ENCODE assay signal across 20 mouse cellular contexts in genomic region chr6:146640991-146641390, GRCm38 (mm10). TPM values are rescaled to one million over a fixed set of nuclear protein-coding genes. Genes with fewer than 3 reads are reported as not detected.
DNase-seq lines count a peak whose midpoint lies in the region; ATAC-seq and TF ChIP-seq lines count a peak whose summit lies in the region.
"Had no signal": no experiment of that assay in that cellular context is flagged by ENCODE, and none has a peak within 500 bp of the region (broad histone marks: within the 10 kb centered on the region; RNA-seq: fewer than 3 reads in every experiment).

No protein-coding gene starts in this region.

- H3K4me2 ChIP-seq in kidney, embryonic 16.5 days (replicated peaks; ENCODE audit: low read depth, low read length) = no peak overlapping the region
- no peak overlapping the region for H3K4me2 ChIP-seq in liver, embryonic 12.5 days
- H3K4me2 ChIP-seq in liver, embryonic 11.5 days = no peak overlapping the region
- 0 out of 2 replicates have a peak overlapping the region, but pooled peaks have one; percentile 92 for H3K4me2 ChIP-seq in liver, embryonic 14.5 days (ENCODE audit: low read depth)
- H3K4me2 ChIP-seq in stomach, postnatal 0 days (replicated peaks; ENCODE audit: low read depth) = no peak overlapping the region
- H3K4me2 ChIP-seq in forebrain, embryonic 11.5 days (ENCODE audit: low read depth, low read length, severe bottlenecking) = no peak overlapping the region
- H3K4me2 ChIP-seq: embryonic facial prominence, embryonic 12.5 days; forebrain, embryonic 12.5 days had no signal

- no peaks in the 10 kb centered on the region for H3K36me3 ChIP-seq in kidney, embryonic 16.5 days (ENCODE audit: insufficient read depth, low read length)
- H3K36me3 ChIP-seq in liver, embryonic 12.5 days = no peaks in the 10 kb centered on the region
- no peaks in the 10 kb centered on the region for H3K36me3 ChIP-seq in liver, embryonic 11.5 days (ENCODE audit: control insufficient read depth, insufficient read depth, low read length)
- H3K36me3 ChIP-seq in liver, embryonic 14.5 days (replicated peaks; ENCODE audit: control insufficient read depth, insufficient read depth, low read depth) = no peaks in the 10 kb centered on the region
- no peaks in the 10 kb centered on the region for H3K36me3 ChIP-seq in macrophage (ENCODE audit: inconsistent target)
- H3K36me3 ChIP-seq in stomach, postnatal 0 days (ENCODE audit: control insufficient read depth, insufficient read depth, low read length) = no peaks in the 10 kb centered on the region
- no peaks in the 10 kb centered on the region for H3K36me3 ChIP-seq in forebrain, embryonic 11.5 days (ENCODE audit: control insufficient read depth, insufficient read depth, low read length)
- H3K36me3 ChIP-seq: embryonic facial prominence, embryonic 12.5 days; forebrain, embryonic 12.5 days; heart, embryonic 12.5 days; hindbrain, embryonic 10.5 days had no signal

- no peak for TF ChIP-seq EP300 in liver, embryonic 14.5 days (IDR thresholded peaks at IDR 0.05; ENCODE audit: low read depth)
- TF ChIP-seq EP300 in stomach, postnatal 0 days (optimal IDR thresholded peaks at IDR 0.05) = no peak

- no peak overlapping the region for H3K4me3 ChIP-seq in kidney, embryonic 16.5 days (ENCODE audit: low read length)
- H3K4me3 ChIP-seq in liver, embryonic 12.5 days = no peak overlapping the region
- H3K4me3 ChIP-seq in liver, embryonic 11.5 days (ENCODE audit: low read depth, low read length) = no peak overlapping the region
- no peak overlapping the region for H3K4me3 ChIP-seq in liver, embryonic 14.5 days (ENCODE audit: insufficient read depth in 1 of 2, low read depth in 2 of 2, low read length in 2 of 2)
- H3K4me3 ChIP-seq in macrophage (ENCODE audit: inconsistent target) = no peak overlapping the region
- H3K4me3 ChIP-seq in stomach, postnatal 0 days (ENCODE audit: low read depth, low read length) = no peak overlapping the region
- H3K4me3 ChIP-seq in forebrain, embryonic 11.5 days (ENCODE audit: low read depth, low read length) = no peak overlapping the region
- H3K4me3 ChIP-seq: embryonic facial prominence, embryonic 12.5 days; forebrain, embryonic 12.5 days; heart, adult 2 months; hindbrain, embryonic 10.5 days had no signal

- 77% methylated on average over 6 of the region's 6 CpGs for WGBS in kidney, embryonic 16.5 days
- WGBS in liver, embryonic 12.5 days (ENCODE audit: insufficient replicate concordance) = 59% methylated on average over 6 of the region's 6 CpGs
- WGBS in liver, embryonic 11.5 days = 72% methylated on average over 6 of the region's 6 CpGs
- WGBS in liver, embryonic 14.5 days (ENCODE audit: insufficient replicate concordance) = 53% methylated on average over 6 of the region's 6 CpGs
- WGBS in macrophage (ENCODE audit: missing documents) = 52% methylated on average over 6 of the region's 6 CpGs
- WGBS in stomach, postnatal 0 days = 83% methylated on average over 6 of the region's 6 CpGs
- WGBS in forebrain, embryonic 11.5 days = 87% methylated on average over 6 of the region's 6 CpGs

- peaks cover 34% of the 10 kb centered on the region for H3K79me2 ChIP-seq in macrophage (ENCODE audit: inconsistent target)

- peaks cover 8% of the 10 kb centered on the region for H3K4me1 ChIP-seq in kidney, embryonic 16.5 days (ENCODE audit: insufficient read depth, low read length)
- peaks cover 50% of the 10 kb centered on the region for H3K4me1 ChIP-seq in liver, embryonic 12.5 days
- peaks cover 14% of the 10 kb centered on the region for H3K4me1 ChIP-seq in liver, embryonic 11.5 days (replicated peaks; ENCODE audit: control insufficient read depth, insufficient read depth, low read length)
- H3K4me1 ChIP-seq in liver, embryonic 14.5 days (replicated peaks; ENCODE audit: control insufficient read depth in 2 of 2, insufficient read depth in 2 of 2, low read length in 1 of 2) = peaks cover 28 to 30% of the 10 kb centered on the region in 2 experiments
- H3K4me1 ChIP-seq in stomach, postnatal 0 days (replicated peaks; ENCODE audit: control insufficient read depth, insufficient read depth) = no peaks in the 10 kb centered on the region
- H3K4me1 ChIP-seq in forebrain, embryonic 11.5 days (replicated peaks; ENCODE audit: control insufficient read depth, insufficient read depth, low read length) = peaks cover 2% of the 10 kb centered on the region; the same call in 1 of the 2 replicates

- DNase-seq in kidney, adult 11 months = peak; percentile 26
- DNase-seq in liver, embryonic 11.5 days (ENCODE audit: low spot score) = no peak
- DNase-seq in liver, embryonic 14.5 days (ENCODE audit: low read depth in 3 of 3, low spot score in 3 of 3) = no peak
- no peak for DNase-seq in stomach, postnatal 0 days (ENCODE audit: low spot score)
- no peak for DNase-seq in forebrain, embryonic 11.5 days (ENCODE audit: low spot score)
- DNase-seq: adrenal gland, postnatal 14 days; cerebellum, postnatal 14 days; gastrocnemius, postnatal 14 days; heart, adult 2 months had no signal

- TF ChIP-seq CTCF in liver, embryonic 14.5 days (IDR thresholded peaks at IDR 0.05; ENCODE audit: low read depth) = no peak
- no peak for TF ChIP-seq CTCF in stomach, postnatal 0 days (IDR thresholded peaks at IDR 0.05; ENCODE audit: low read depth)

- no peak overlapping the region for H3K27ac ChIP-seq in kidney, embryonic 16.5 days (ENCODE audit: low read length)
- H3K27ac ChIP-seq in liver, embryonic 12.5 days = peak overlapping the region; percentile 90; the same call in 1 of the 2 replicates
- no peak overlapping the region for H3K27ac ChIP-seq in liver, embryonic 11.5 days (ENCODE audit: low read depth, low read length)
- H3K27ac ChIP-seq in liver, embryonic 14.5 days = 0 out of 2 replicates have a peak overlapping the region, but pooled peaks have one; percentile 69
- 0 out of 2 replicates have a peak overlapping the region, but pooled peaks have one; percentile 32 for H3K27ac ChIP-seq in macrophage
- H3K27ac ChIP-seq in stomach, postnatal 0 days (replicated peaks) = no peak overlapping the region
- H3K27ac ChIP-seq in forebrain, embryonic 11.5 days (ENCODE audit: low read depth, low read length) = no peak overlapping the region
- H3K27ac ChIP-seq: embryonic facial prominence, embryonic 12.5 days; forebrain, embryonic 12.5 days; heart, adult 2 months; hindbrain, embryonic 10.5 days had no signal

- H3K9me3 ChIP-seq in kidney, embryonic 16.5 days (ENCODE audit: low read length) = no peaks in the 10 kb centered on the region
- H3K9me3 ChIP-seq in liver, embryonic 12.5 days (replicated peaks) = no peaks in the 10 kb centered on the region
- H3K9me3 ChIP-seq in liver, embryonic 11.5 days (ENCODE audit: control insufficient read depth, low read length) = no peaks in the 10 kb centered on the region
- H3K9me3 ChIP-seq in liver, embryonic 14.5 days (ENCODE audit: control insufficient read depth, low read length) = no peaks in the 10 kb centered on the region
- no peaks in the 10 kb centered on the region for H3K9me3 ChIP-seq in stomach, postnatal 0 days (ENCODE audit: control insufficient read depth, low read length)
- H3K9me3 ChIP-seq in forebrain, embryonic 11.5 days (ENCODE audit: control insufficient read depth, low read length) = no peaks in the 10 kb centered on the region
- H3K9me3 ChIP-seq: embryonic facial prominence, embryonic 12.5 days; forebrain, embryonic 12.5 days; heart, embryonic 12.5 days; hindbrain, embryonic 10.5 days had no signal

- no peak overlapping the region for H3K9ac ChIP-seq in kidney, embryonic 16.5 days (replicated peaks; ENCODE audit: low read length)
- no peak overlapping the region for H3K9ac ChIP-seq in liver, embryonic 12.5 days
- H3K9ac ChIP-seq in liver, embryonic 11.5 days (ENCODE audit: low read depth, low read length) = no peak overlapping the region
- H3K9ac ChIP-seq in liver, embryonic 14.5 days (replicated peaks) = no peak overlapping the region
- no peak overlapping the region for H3K9ac ChIP-seq in stomach, postnatal 0 days (ENCODE audit: low read length)
- H3K9ac ChIP-seq in forebrain, embryonic 11.5 days (ENCODE audit: low read length) = no peak overlapping the region
- H3K9ac ChIP-seq: embryonic facial prominence, embryonic 12.5 days; forebrain, embryonic 12.5 days; heart, embryonic 12.5 days; hindbrain, embryonic 14.5 days had no signal

- no peaks in the 10 kb centered on the region for H3K27me3 ChIP-seq in kidney, embryonic 16.5 days (ENCODE audit: insufficient read depth, low read length)
- no peaks in the 10 kb centered on the region for H3K27me3 ChIP-seq in liver, embryonic 12.5 days (replicated peaks)
- H3K27me3 ChIP-seq in liver, embryonic 11.5 days (replicated peaks; ENCODE audit: control insufficient read depth, insufficient read depth, low read length) = no peaks in the 10 kb centered on the region
- no peaks in the 10 kb centered on the region for H3K27me3 ChIP-seq in liver, embryonic 14.5 days (ENCODE audit: control insufficient read depth, insufficient read depth, low read length)
- H3K27me3 ChIP-seq in stomach, postnatal 0 days (ENCODE audit: control insufficient read depth, insufficient read depth, low read length) = no peaks in the 10 kb centered on the region
- H3K27me3 ChIP-seq in forebrain, embryonic 11.5 days (ENCODE audit: control insufficient read depth, insufficient read depth, low read length) = no peaks in the 10 kb centered on the region
- H3K27me3 ChIP-seq: embryonic facial prominence, embryonic 12.5 days; forebrain, embryonic 12.5 days; heart, embryonic 12.5 days; Patski had no signal

- no peak for ATAC-seq in kidney, embryonic 16.5 days (ENCODE audit: low FRiP score, low TSS enrichment)
- no peak for ATAC-seq in liver, embryonic 12.5 days
- ATAC-seq in liver, embryonic 11.5 days (replicated peaks; ENCODE audit: low FRiP score) = no peak
- ATAC-seq in liver, embryonic 14.5 days (ENCODE audit: insufficient read depth) = no peak
- ATAC-seq in stomach, postnatal 0 days (ENCODE audit: low FRiP score, low TSS enrichment) = no peak
- no peak for ATAC-seq in forebrain, embryonic 11.5 days (replicated peaks; ENCODE audit: low FRiP score)
- ATAC-seq: activated CD4-positive, CD25-positive, alpha-beta regulatory T cell, adult 4 months; forebrain, embryonic 16.5 days; Patski had no signal

RNA-seq across cellular contexts. Expression of gene Med21, which starts 1.4 kb away (rescaled TPM):
- 142 and 151 TPM in 2 replicates for polyA plus RNA-seq in kidney, embryonic 16.5 days (2015; fragmentation: Nextera tagmentation; extraction: Ambion mirVana)
- 72.8 and 77.8 TPM in 2 replicates for polyA plus RNA-seq in liver, embryonic 12.5 days (2016; fragmentation: Nextera tagmentation; extraction: Ambion mirVana)
- polyA plus RNA-seq in liver, embryonic 11.5 days (2014; fragmentation: Nextera tagmentation; extraction: Ambion mirVana) = 97.2 and 112 TPM in 2 replicates
- 34.7 and 44.7 TPM in 2 replicates for polyA plus RNA-seq in liver, embryonic 14.5 days (2012; rRNA removed)
- polyA plus RNA-seq in liver, embryonic 14.5 days (2014; fragmentation: Nextera tagmentation; extraction: Ambion mirVana) = 64.1 and 65.8 TPM in 2 replicates
- 100 to 1,000 TPM in 3 of 26 experiments, 10 to 100 TPM in 23; 15.0 to 273 (median 35.7) TPM for total RNA-seq in macrophage (2018; cell fraction: chromatin; rRNA removed)
- 10 to 100 TPM; 19.9 to 54.5 (median 27.5) TPM for total RNA-seq in macrophage (2018; cell fraction: cytosol; rRNA removed)
- total RNA-seq in macrophage (2018; cell fraction: nucleus; rRNA removed) = 100 to 1,000 TPM in 5 of 26 experiments, 10 to 100 TPM in 21; 27.2 to 212 (median 38.6) TPM
- polyA plus RNA-seq in macrophage (2018) = 25.7 to 41.0 TPM (median 35.8 TPM) in 3 replicates
- 106 and 107 TPM in 2 replicates for polyA plus RNA-seq in stomach, postnatal 0 days (2015; fragmentation: Nextera tagmentation; extraction: Ambion mirVana)
- polyA plus RNA-seq in forebrain, embryonic 11.5 days (2014; fragmentation: Nextera tagmentation; extraction: Ambion mirVana) = 120 and 132 TPM in 2 replicates

RNA-seq across cellular contexts. Expression of gene Tm7sf3, which starts 1.6 kb away (rescaled TPM):
- 41.9 and 44.7 TPM in 2 replicates for polyA plus RNA-seq in kidney, embryonic 16.5 days (2015; fragmentation: Nextera tagmentation; extraction: Ambion mirVana)
- 40.5 TPM in 2 replicates for polyA plus RNA-seq in liver, embryonic 12.5 days (2016; fragmentation: Nextera tagmentation; extraction: Ambion mirVana)
- polyA plus RNA-seq in liver, embryonic 11.5 days (2014; fragmentation: Nextera tagmentation; extraction: Ambion mirVana) = 47.7 and 57.1 TPM in 2 replicates
- polyA plus RNA-seq in liver, embryonic 14.5 days (2012; rRNA removed) = 9.4 and 11.2 TPM in 2 replicates
- 24.8 and 27.6 TPM in 2 replicates for polyA plus RNA-seq in liver, embryonic 14.5 days (2014; fragmentation: Nextera tagmentation; extraction: Ambion mirVana)
- total RNA-seq in macrophage (2018; cell fraction: chromatin; rRNA removed) = 10 to 100 TPM in 3 of 26 experiments, 1 to 10 TPM in 21, under 1 TPM in 2; 0.66 to 12.6 (median 5.5) TPM
- 10 to 100 TPM; 11.9 to 21.9 (median 16.6) TPM for total RNA-seq in macrophage (2018; cell fraction: cytosol; rRNA removed)
- total RNA-seq in macrophage (2018; cell fraction: nucleus; rRNA removed) = 10 to 100 TPM in 23 of 26 experiments, 1 to 10 TPM in 3; 5.4 to 25.9 (median 16.0) TPM
- polyA plus RNA-seq in macrophage (2018) = 11.7 to 20.2 TPM (median 17.7 TPM) in 3 replicates
- polyA plus RNA-seq in stomach, postnatal 0 days (2015; fragmentation: Nextera tagmentation; extraction: Ambion mirVana) = 21.9 and 24.5 TPM in 2 replicates
- polyA plus RNA-seq in forebrain, embryonic 11.5 days (2014; fragmentation: Nextera tagmentation; extraction: Ambion mirVana) = 25.4 and 26.5 TPM in 2 replicates

Comparison
In these comparisons a context has a peak if more than half of its experiments do, and no peak if none do; other contexts are left out.
1. H3K27ac ChIP-seq: peak in liver, embryonic 12.5 days (single experiment), liver, embryonic 14.5 days (single experiment) and macrophage (single experiment); none in kidney, embryonic 16.5 days (single experiment), liver, embryonic 11.5 days (single experiment), stomach, postnatal 0 days (single experiment) and forebrain, embryonic 11.5 days (single experiment).